Mouse (Mus musculus): ENCODE measurements around the gene Mrtfa. TPM values are rescaled to one million over a fixed set of nuclear protein-coding genes. Genes with fewer than 3 reads are reported as not detected.

The Mrtfa gene
- 3.0 and 3.3 TPM in 2 replicates for polyA plus RNA-seq (2012; rRNA removed)

GRCm38 (mm10) chr15:81190630-81191178 lies at the start of gene Mrtfa:
Gene Mrtfa, minus strand, starts transcription at chr15:81190757.

GRCm38 (mm10) chr15:81235086-81235920 lies 44.7 kb upstream of the Mrtfa start, which contains the start of gene Mchr1:
Gene Mchr1, plus strand, starts transcription at chr15:81235499.

DNA sequence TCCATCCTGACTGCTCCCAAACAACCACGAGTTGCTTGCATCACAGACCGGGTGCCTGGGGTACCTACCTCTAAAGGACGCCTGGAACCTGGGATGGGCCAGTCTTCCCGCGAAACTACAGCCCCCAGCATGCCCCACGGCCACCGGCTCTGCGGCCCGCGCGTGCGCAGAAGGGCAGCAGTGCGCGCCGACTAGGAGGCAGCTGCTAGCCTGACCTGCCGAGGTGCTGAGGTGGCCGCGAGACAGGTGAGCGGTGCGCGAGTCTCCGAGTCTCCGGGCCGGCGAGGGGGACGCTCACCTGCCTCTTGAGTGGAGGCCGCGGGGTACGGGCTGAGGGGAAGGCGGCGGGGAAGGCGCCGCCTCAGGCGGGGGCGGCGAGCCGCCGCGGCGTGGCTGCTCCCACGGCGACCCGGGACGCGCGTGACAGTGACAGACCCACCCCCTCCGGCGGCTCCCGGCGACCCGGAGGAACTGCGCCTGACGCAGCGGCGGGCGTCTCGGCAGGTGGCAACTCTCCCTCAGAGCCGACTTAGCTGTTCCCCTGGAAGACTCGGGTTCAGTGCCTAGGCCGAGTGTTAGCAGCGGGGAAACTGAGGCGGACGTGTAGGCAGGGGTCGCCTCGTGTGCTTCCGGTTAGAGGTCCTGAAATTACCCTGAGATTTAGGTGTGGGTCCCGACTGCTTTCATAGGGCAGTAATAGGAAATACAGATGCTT lies 212.8 kb downstream of the Mrtfa start, which contains the start of gene Sgsm3:
TSS of gene Sgsm3 (plus strand) at position 146 of the 715 bp plus-strand sequence.

Other genes with a start within 250 kb of the Mrtfa start
- gene Adsl, start 242.3 kb downstream of the Mrtfa start, polyA plus RNA-seq (2012; rRNA removed) = 39.6 and 44.3 TPM in 2 replicates
- gene Sgsm3, start 213.0 kb downstream of the Mrtfa start, polyA plus RNA-seq (2012; rRNA removed) = 7.5 and 8.3 TPM in 2 replicates
- 0.08 TPM in 1 of 2 replicates, not detected in the other for gene Mchr1, start 44.7 kb upstream of the Mrtfa start, polyA plus RNA-seq (2012; rRNA removed)
- gene Slc25a17, start 170.1 kb upstream of the Mrtfa start, polyA plus RNA-seq (2012; rRNA removed) = 25.8 and 30.8 TPM in 2 replicates
- gene St13, start 209.3 kb upstream of the Mrtfa start, polyA plus RNA-seq (2012; rRNA removed) = 42.3 and 43.3 TPM in 2 replicates
- 3.3 TPM in 2 replicates for gene Xpnpep3, start 209.4 kb upstream of the Mrtfa start, polyA plus RNA-seq (2012; rRNA removed)
- not detected in 2 replicates for gene Dnajb7, start 217.5 kb upstream of the Mrtfa start, polyA plus RNA-seq (2012; rRNA removed)

Measured in liver, embryonic 14 days (tissue).